Mouse (Mus musculus) bone marrow macrophage, adult 2 months (primary cell): ENCODE results near the gene Zfp747. TPM values are rescaled to one million over a fixed set of nuclear protein-coding genes. Genes with fewer than 3 reads are reported as not detected.
"Not testable (repeated sequence)": the region's sequence is repeated elsewhere in the genome, so short reads cannot be mapped to it uniquely, and the experiment has no call there.

Experiments used
- H3K27ac ChIP-seq: 2 replicates; pipeline ENCODE4 v1.5.1; 2012; ENCODE audit warnings: low read depth, low read length; ENCODE audit not compliant: insufficient read depth
- H3K4me1 ChIP-seq: 2 replicates; pipeline ENCODE4 v1.6.1; 2012; ENCODE audit warnings: low read length; ENCODE audit not compliant: control insufficient read depth, insufficient read depth
- H3K4me3 ChIP-seq: 2 replicates; pipeline ENCODE4 v1.5.1; 2012; ENCODE audit warnings: mild to moderate bottlenecking, low read length, moderate library complexity; ENCODE audit not compliant: insufficient read depth
- CTCF ChIP-seq: IDR thresholded peaks from 2 replicates; pipeline ENCODE4 v1.5.1; 2012; ENCODE audit warnings: low read depth, mild to moderate bottlenecking, low read length, moderate library complexity
- POLR2A ChIP-seq: IDR thresholded peaks from 2 replicates; pipeline ENCODE4 v1.6.1; 2012; ENCODE audit warnings: mild to moderate bottlenecking, low read depth, low read length, borderline replicate concordance
- polyA plus RNA-seq: library from polyadenylated mRNA; stranded (reverse); fragments of >200 nt; gene quantifications from 2 replicates; pipeline ENCODE4 v1.2.4, GENCODE M21; 2012; ENCODE audit not compliant: missing spikeins, insufficient read depth, insufficient read length

Gene Zfp747
- polyA plus RNA-seq, 1 experiment, result 6.8 TPM

DNA sequence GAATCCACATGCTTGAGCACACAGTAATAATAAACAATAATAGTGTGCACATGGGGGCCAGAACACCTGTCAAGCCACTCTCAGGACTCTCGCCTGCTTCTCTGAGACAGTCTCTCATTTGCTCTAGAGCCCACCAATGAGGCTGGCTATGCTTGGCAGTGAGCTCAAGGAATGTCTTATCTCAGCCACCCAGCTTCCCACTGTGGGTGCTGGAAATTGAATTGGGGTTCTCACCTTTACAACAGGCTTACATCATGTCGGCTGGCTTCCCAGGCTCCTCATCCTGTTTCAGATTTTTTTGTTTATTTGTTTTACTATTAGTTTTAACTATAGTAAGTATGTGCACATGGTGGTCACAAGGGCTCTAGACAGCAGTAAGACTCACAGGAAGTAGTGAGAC lies 4.6 kb downstream of the Zfp747 start:
- TF ChIP-seq CTCF, result no peak
- TF ChIP-seq POLR2A, result no peak
- Histone ChIP-seq H3K27ac (no peak overlapping the region), H3K4me1 (0 out of 2 replicates have a peak, but pooled peaks cover 3% of the 10 kb centered on the region)

DNA sequence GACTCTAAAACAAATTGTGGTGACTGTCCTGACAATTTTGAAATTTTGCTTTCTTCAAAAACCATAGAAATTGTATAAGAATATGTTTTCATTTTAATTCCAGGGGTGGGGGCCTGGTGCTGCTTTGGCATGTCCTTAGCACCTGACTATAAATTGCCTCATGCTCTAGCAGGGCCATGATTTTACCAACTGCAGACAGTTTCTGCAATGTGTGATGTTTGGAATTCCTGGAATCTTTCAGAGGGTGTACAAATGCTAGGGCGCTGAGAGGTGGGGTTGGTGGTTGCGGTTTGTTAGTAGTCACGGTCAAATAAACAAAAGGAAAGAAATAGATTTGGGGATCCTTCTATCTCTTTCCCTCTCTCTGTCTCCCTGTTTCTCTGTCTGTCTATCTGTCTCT lies 9.6 kb downstream of the Zfp747 start:
- no peaks in the 10 kb centered on the region for H3K4me1 ChIP-seq
- no peak for TF ChIP-seq CTCF
- no peak for TF ChIP-seq POLR2A
- H3K4me3 ChIP-seq, result no peak overlapping the region
- H3K27ac ChIP-seq, result no peak overlapping the region

More for the DNA sequence above, 4.6 kb downstream of the Zfp747 start:
- no peak overlapping the region for H3K4me3 ChIP-seq

DNA sequence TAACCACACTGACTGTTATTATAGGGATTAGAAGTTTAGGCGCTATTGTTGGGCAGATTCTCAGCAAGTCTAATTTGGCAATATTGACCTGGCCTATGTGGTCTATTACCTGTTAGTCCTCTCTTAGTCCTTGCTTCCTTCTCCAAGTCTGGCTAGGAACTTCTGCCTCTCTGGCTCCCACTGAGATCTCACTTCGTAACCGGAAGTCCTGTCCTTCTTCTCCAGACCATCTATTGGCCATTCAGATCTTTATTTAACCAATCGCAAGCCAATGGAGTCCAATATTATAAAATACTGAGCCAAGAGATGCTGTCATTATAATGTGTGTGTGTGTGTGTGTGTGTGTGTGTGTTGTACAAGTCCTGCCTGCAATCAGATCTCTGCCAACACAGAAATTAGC lies 11.7 kb downstream of the Zfp747 start:
- Histone ChIP-seq H3K4me1 (no peaks in the 10 kb centered on the region), H3K27ac (no peak overlapping the region), H3K4me3 (no peak overlapping the region)
- no peak for TF ChIP-seq POLR2A
- no peak for TF ChIP-seq CTCF

DNA sequence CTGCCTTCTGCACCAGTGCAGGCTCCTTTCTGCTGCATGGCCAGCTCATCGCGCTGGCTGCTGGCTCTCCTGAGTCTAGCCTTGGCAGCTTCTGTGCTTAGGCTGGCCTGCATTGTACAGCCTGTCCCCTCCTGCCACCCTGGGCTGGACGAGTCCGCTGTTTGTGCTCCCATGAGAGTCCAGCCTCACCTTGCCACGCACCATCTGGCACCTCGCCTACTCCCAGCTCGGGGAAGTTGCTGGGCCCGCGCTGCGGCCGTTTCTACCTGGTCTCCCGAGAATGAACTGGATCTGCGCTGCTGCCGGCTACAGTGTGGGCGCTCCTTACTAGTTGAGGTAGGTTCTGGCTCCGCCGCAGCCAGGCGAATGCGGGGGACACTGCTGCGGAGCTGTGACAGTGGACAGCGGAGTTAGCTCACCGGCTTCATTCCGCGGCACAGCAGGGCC lies 12.4 kb downstream of the Zfp747 start:
- no peaks in the 10 kb centered on the region for H3K4me1 ChIP-seq
- no peak overlapping the region for H3K27ac ChIP-seq
- TF ChIP-seq CTCF (no peak), POLR2A (no peak)
- no peak overlapping the region for H3K4me3 ChIP-seq

DNA sequence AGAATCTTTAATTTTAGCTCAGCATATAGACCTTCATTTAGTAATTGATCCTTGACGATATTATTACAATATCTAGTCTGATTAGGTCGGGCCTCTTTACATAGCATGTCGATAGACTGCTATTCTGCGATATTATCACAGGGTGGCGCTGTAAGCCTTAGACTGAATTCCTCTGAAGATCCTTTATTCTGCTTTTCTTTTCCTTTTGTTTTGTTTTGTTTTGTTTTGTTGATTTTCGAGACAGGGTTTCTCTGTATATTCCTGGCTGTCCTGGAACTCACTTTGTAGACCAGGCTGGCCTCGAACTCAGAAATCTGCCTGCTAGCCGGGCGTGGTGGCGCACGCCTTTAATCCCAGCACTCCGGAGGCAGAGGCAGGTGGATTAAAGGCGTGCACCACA lies 13.4 kb downstream of the Zfp747 start:
- TF ChIP-seq CTCF, result 0 out of 2 replicates have a peak, but pooled peaks have one; percentile 18
- not testable (repeated sequence) for H3K27ac ChIP-seq, H3K4me3 ChIP-seq, H3K4me1 ChIP-seq

DNA sequence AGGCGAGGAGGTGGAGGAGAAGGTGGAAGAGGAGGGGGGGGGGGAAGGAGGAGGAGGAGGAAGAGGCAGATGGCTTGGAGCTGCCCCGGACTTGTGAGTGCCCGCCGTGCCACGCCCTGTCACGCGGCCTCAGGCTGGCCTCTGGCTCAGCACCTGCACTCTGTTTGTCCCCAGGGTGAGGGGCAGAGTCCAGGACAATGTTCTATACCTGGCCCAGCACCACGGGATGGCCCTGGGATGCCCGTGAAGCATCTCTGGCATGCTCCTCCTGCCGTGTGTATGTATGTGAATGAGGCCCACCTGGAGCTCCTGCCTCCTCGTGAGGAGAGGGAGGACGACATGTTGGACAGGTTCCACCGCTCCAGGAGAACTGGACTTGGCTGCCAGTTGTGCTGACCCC lies 14.4 kb downstream of the Zfp747 start:
- no peak for TF ChIP-seq CTCF
- no peak for TF ChIP-seq POLR2A
- Histone ChIP-seq H3K27ac (no peak overlapping the region), H3K4me3 (no peak overlapping the region), H3K4me1 (no peaks in the 10 kb centered on the region)

DNA sequence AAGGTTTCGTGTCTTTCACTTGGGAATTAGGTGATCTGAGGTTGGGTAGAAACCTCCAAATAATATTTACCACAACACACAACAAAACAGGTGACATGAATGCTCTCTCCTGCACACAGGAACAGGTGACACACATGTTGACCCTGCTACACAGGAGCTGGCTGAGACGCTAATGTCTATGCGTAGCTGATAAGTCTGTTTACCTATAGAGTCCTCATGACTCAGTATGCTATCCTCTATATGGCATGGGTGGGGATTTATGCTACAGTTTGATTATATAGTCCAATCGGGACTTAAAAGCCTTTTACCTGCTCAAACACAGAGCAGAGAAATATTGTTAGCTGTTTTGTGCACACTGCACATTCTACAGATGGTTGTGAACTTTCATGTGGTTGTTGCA lies 15.6 kb downstream of the Zfp747 start:
- H3K4me1 ChIP-seq, result peaks cover 2% of the 10 kb centered on the region; the same call in 1 of the 2 replicates
- no peak overlapping the region for H3K27ac ChIP-seq
- no peak for TF ChIP-seq POLR2A
- TF ChIP-seq CTCF, result no peak
- H3K4me3 ChIP-seq, result no peak overlapping the region

DNA sequence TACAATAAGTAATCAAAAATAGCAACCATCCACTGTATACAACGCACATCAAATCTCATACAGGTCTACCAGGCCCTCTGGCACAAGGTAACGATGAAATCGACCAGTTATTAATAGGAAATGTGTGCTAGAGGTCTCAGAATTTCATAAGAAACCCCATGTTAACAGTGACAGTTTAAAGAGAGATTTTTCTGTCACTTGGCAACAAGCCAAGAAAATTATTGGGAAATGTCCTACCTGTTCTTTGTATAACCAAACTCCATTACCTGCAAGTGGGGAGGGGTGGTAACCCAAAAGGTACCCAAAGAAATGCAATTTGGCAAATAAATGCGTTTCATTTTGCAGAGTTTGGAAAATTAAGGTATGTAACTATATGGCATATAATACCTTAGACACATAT lies 17.4 kb downstream of the Zfp747 start:
- no peak for TF ChIP-seq CTCF
- no peak for TF ChIP-seq POLR2A
- peaks cover 2% of the 10 kb centered on the region; the same call in 1 of the 2 replicates for H3K4me1 ChIP-seq
- no peak overlapping the region for H3K4me3 ChIP-seq
- no peak overlapping the region for H3K27ac ChIP-seq

DNA sequence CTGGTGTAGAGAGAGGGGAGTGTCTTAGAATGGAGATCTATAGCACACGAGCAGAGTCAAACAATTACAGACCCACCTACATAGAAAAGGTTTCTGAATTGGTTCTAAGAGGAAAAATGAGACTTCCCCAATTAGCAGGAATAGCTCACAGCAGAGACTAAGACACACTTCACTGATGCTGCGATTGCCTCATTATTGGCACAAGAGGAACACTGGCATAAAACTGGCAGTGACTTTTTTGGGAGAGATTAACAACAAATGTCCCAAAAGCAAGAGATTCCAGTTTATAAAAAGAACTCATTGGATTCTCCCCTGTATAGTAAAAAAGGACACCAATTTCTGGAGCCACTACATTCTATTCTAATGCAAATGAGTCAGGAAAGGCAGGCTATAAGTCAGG lies 18.0 kb downstream of the Zfp747 start:
- Histone ChIP-seq H3K27ac (no peak overlapping the region), H3K4me1 (peaks cover 2% of the 10 kb centered on the region; the same call in 1 of the 2 replicates), H3K4me3 (no peak overlapping the region)
- TF ChIP-seq CTCF (no peak), POLR2A (no peak)

DNA sequence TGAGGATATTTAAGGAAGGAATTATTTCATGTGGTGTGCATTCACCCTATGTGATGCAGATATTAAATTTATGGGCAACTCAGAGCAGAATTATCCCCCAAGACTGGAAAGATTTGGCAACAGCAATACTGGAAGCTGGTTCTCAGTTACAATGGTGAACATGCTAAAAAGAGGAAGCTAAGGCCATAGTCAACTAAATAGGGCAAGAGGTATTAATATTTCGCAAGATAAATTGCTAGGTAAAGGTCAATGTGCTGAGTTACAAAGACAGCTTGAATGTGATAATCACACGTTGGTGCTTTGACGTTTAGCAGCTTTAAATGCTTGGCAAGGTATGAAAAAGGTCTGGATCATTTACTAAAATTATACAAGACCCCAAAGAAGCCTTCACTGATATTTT lies 20.1 kb downstream of the Zfp747 start:
- H3K4me1 ChIP-seq, result peaks cover 2% of the 10 kb centered on the region; the same call in 1 of the 2 replicates
- no peak overlapping the region for H3K4me3 ChIP-seq
- no peak overlapping the region for H3K27ac ChIP-seq
- no peak for TF ChIP-seq POLR2A
- no peak for TF ChIP-seq CTCF

DNA sequence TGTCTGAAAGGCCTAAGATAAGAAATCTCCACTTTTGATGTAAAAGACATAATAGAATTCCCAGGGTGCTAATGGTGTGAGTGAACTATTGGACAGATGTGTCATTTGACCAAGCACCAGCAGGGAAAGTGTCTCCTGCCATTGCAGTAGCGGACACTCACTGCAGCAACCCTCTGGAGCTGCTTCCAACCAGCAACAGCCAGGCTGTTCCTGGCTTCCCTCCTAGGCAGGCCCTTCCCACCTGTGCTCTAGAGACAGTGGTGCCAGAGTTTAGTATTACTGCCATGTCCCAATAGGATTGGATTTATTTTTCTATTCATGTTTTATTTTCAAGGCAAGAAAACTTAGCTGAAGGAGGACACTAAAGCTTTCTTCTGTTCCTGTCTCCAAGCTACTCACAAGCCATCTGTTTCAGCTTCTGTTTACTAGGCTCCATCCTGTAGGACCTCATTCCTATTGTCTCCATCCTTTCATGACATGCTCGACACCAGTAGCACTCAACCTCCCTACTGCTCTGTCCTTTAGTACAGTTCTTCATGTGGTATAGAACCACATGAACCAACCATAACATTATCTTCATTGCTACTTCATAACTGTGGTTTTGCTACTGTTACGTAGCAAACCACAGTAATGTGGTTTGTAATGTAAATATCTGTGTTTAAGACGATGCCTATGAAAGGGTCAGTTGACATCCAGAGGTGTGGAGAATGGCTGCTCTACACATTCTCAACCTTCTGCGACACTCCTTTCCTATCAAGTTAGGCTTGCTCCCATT lies 24.4 kb downstream of the Zfp747 start:
- Histone ChIP-seq H3K4me3 (no peak overlapping the region), H3K4me1 (peaks cover 2% of the 10 kb centered on the region; the same call in 1 of the 2 replicates), H3K27ac (no peak overlapping the region)
- TF ChIP-seq POLR2A, result no peak
- no peak for TF ChIP-seq CTCF
